In the genomic region with DNA sequence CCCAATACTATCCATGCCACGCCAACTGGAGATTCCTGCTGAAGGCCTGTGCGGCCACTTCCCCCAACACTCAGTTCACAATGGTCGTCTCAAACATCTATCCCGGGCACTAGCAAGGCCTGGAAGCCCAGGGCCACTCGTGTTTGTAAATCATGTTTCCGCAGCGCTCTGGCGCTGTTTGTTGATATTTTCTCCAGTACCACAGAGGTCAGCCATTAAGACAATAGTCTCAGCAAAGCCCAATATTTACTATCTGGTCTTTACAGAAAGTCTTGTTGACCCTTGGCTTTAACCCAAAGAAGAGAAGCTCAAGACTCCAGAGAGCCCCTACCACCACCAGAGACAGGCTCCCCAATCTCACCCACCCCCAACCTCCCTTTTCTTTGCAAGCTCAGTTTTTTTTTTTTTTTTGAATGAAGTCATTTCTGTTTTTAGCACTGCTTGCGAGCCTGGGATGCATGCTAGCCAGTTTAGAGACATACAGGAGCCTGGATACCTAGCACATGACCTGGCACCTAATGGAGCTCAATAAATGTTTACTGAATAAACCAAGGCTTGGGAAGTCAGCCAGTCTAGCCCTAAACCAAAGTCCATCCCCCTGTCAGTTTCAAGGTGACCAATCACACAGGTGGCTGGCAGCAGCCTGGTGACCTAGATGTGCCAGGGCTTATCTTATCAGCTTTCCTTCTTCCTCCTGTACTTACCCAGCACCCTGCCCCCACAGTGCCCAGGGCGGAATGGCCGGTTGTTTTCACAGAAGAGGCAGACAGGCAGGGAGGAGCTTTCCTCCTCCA, we compare ENCODE assay signal across 9 mouse cellular contexts. TPM values are rescaled to one million over a fixed set of nuclear protein-coding genes. Genes with fewer than 3 reads are reported as not detected.
DNase-seq lines count a peak whose midpoint lies in the region; ATAC-seq and TF ChIP-seq lines count a peak whose summit lies in the region.
"Had no signal": no experiment of that assay in that cellular context is flagged by ENCODE, and none has a peak within 500 bp of the region (broad histone marks: within the 10 kb centered on the region; RNA-seq: fewer than 3 reads in every experiment).

No protein-coding gene starts in this region.

- no peaks in the 10 kb centered on the region for H3K9me3 ChIP-seq in kidney, embryonic 14.5 days (ENCODE audit: control insufficient read depth, low read length)
- H3K9me3 ChIP-seq in hindbrain, embryonic 13.5 days = no peaks in the 10 kb centered on the region
- no peaks in the 10 kb centered on the region for H3K9me3 ChIP-seq in forebrain, embryonic 14.5 days (replicated peaks; ENCODE audit: control insufficient read depth, low read length)
- H3K9me3 ChIP-seq: neural tube, embryonic 12.5 days had no signal

- H3K4me1 ChIP-seq in kidney, embryonic 14.5 days (ENCODE audit: control insufficient read depth, insufficient read depth, low read length) = peaks cover 62% of the 10 kb centered on the region
- H3K4me1 ChIP-seq in hindbrain, embryonic 13.5 days (replicated peaks) = peaks cover 51% of the 10 kb centered on the region
- peaks cover 2% of the 10 kb centered on the region; the same call in 1 of the 2 replicates for H3K4me1 ChIP-seq in forebrain, embryonic 14.5 days (ENCODE audit: control insufficient read depth, insufficient read depth, low read length)

- H3K27ac ChIP-seq in layer of hippocampus, adult 2 months = peak overlapping the region; percentile 86
- peak overlapping the region; percentile 89; the same call in 1 of the 2 replicates for H3K27ac ChIP-seq in kidney, embryonic 14.5 days (ENCODE audit: low read depth, low read length)
- H3K27ac ChIP-seq in hindbrain, embryonic 13.5 days = no peak overlapping the region
- no peak overlapping the region for H3K27ac ChIP-seq in forebrain, embryonic 14.5 days (ENCODE audit: low read depth, low read length)
- H3K27ac ChIP-seq: neural tube, embryonic 12.5 days had no signal

- no peak overlapping the region for H3K4me3 ChIP-seq in layer of hippocampus, adult 2 months
- no peak overlapping the region for H3K4me3 ChIP-seq in kidney, embryonic 14.5 days (ENCODE audit: low read length)
- no peak overlapping the region for H3K4me3 ChIP-seq in hindbrain, embryonic 13.5 days
- H3K4me3 ChIP-seq in forebrain, embryonic 14.5 days (ENCODE audit: low read depth, low read length) = no peak overlapping the region
- H3K4me3 ChIP-seq: neural tube, embryonic 12.5 days had no signal

- WGBS in kidney, embryonic 14.5 days = 48% methylated on average over 11 of the region's 11 CpGs
- 81% methylated on average over 11 of the region's 11 CpGs for WGBS in hindbrain, embryonic 13.5 days
- WGBS in forebrain, embryonic 14.5 days = 87% methylated on average over 11 of the region's 11 CpGs

- no peak for DNase-seq in layer of hippocampus, adult 2 months (ENCODE audit: low spot score in 2 of 2)
- no peak for DNase-seq in layer of hippocampus, adult 9-11 months
- DNase-seq in heart, adult 18-20 months = peak; percentile 80 to 90
- peak; percentile 81 for DNase-seq in lung, postnatal 10 days
- peak; percentile 82 to 88 for DNase-seq in urinary bladder, postnatal 36 days (ENCODE audit: low spot score in 2 of 2)
- DNase-seq in forebrain, embryonic 14.5 days (ENCODE audit: low spot score) = no peak

- TF ChIP-seq CTCF in layer of hippocampus, adult 2 months (conservative IDR thresholded peaks at IDR 0.05) = no peak

- H3K27me3 ChIP-seq in kidney, embryonic 14.5 days (ENCODE audit: control insufficient read depth, insufficient read depth, low read length) = no peaks in the 10 kb centered on the region
- no peaks in the 10 kb centered on the region for H3K27me3 ChIP-seq in hindbrain, embryonic 13.5 days
- H3K27me3 ChIP-seq in forebrain, embryonic 14.5 days (replicated peaks; ENCODE audit: control insufficient read depth, insufficient read depth, low read length) = no peaks in the 10 kb centered on the region
- H3K27me3 ChIP-seq: neural tube, embryonic 12.5 days had no signal

- 0 out of 2 replicates have a peak, but pooled peaks cover 3% of the 10 kb centered on the region for H3K36me3 ChIP-seq in kidney, embryonic 14.5 days (ENCODE audit: control insufficient read depth, insufficient read depth, low read length)
- H3K36me3 ChIP-seq in hindbrain, embryonic 13.5 days = no peaks in the 10 kb centered on the region
- no peaks in the 10 kb centered on the region for H3K36me3 ChIP-seq in forebrain, embryonic 14.5 days (ENCODE audit: control insufficient read depth, insufficient read depth, low read length)
- H3K36me3 ChIP-seq: neural tube, embryonic 12.5 days had no signal

- H3K9ac ChIP-seq in kidney, embryonic 14.5 days (ENCODE audit: low read depth, low read length) = no peak overlapping the region
- H3K9ac ChIP-seq in hindbrain, embryonic 13.5 days = no peak overlapping the region
- no peak overlapping the region for H3K9ac ChIP-seq in forebrain, embryonic 14.5 days (ENCODE audit: low read length)
- H3K9ac ChIP-seq: neural tube, embryonic 12.5 days had no signal

- 0 out of 2 replicates have a peak, but pooled peaks have one; percentile 16 for ATAC-seq in kidney, embryonic 14.5 days (ENCODE audit: low FRiP score, low TSS enrichment)
- ATAC-seq in hindbrain, embryonic 13.5 days (ENCODE audit: low FRiP score) = no peak
- no peak for ATAC-seq in forebrain, embryonic 14.5 days

- no peak overlapping the region for H3K4me2 ChIP-seq in kidney, embryonic 14.5 days (replicated peaks; ENCODE audit: low read depth, low read length)
- no peak overlapping the region for H3K4me2 ChIP-seq in hindbrain, embryonic 13.5 days
- no peak overlapping the region for H3K4me2 ChIP-seq in forebrain, embryonic 14.5 days (ENCODE audit: low read length)
- H3K4me2 ChIP-seq: neural tube, embryonic 12.5 days had no signal

RNA-seq across cellular contexts. Expression of gene Ypel2, which starts 31.8 kb away (rescaled TPM):
- 10 to 100 TPM; 23.3 to 23.6 TPM for total RNA-seq in layer of hippocampus, adult 2 months (2021)
- 10 to 100 TPM; 21.4 to 25.5 TPM for total RNA-seq in heart, adult 18-20 months (2021)
- 7.9 and 9.1 TPM in 2 replicates for polyA plus RNA-seq in kidney, embryonic 14.5 days (2014; fragmentation: Nextera tagmentation; extraction: Ambion mirVana)
- 4.7 and 5.0 TPM in 2 replicates for polyA plus RNA-seq in hindbrain, embryonic 13.5 days (2015; fragmentation: Nextera tagmentation; extraction: Ambion mirVana)
- 6.0 and 7.0 TPM in 2 replicates for polyA plus RNA-seq in forebrain, embryonic 14.5 days (2014; fragmentation: Nextera tagmentation; extraction: Ambion mirVana)

Comparison
In these comparisons a context has a peak if more than half of its experiments do, and no peak if none do; other contexts are left out.
1. DNase-seq: peak in heart, adult 18-20 months (2 of 2), lung, postnatal 10 days (single experiment) and urinary bladder, postnatal 36 days (2 of 2); none in layer of hippocampus, adult 2 months (0 of 2), layer of hippocampus, adult 9-11 months (single experiment) and forebrain, embryonic 14.5 days (single experiment).
2. H3K27ac ChIP-seq: peak in layer of hippocampus, adult 2 months (single experiment) and kidney, embryonic 14.5 days (single experiment); none in hindbrain, embryonic 13.5 days (single experiment) and forebrain, embryonic 14.5 days (single experiment).